ENCODE assay signal across 8 mouse cellular contexts in genomic region chrX:136068020-136068419, GRCm38 (mm10). TPM values are rescaled to one million over a fixed set of nuclear protein-coding genes. Genes with fewer than 3 reads are reported as not detected.
DNase-seq lines count a peak whose midpoint lies in the region; ATAC-seq and TF ChIP-seq lines count a peak whose summit lies in the region.
"Not testable (repeated sequence)": the region's sequence is repeated elsewhere in the genome, so short reads cannot be mapped to it uniquely, and the experiment has no call there.

Gene Bex2, minus strand, starts transcription at chrX:136068236.

- H3K4me2 ChIP-seq in forebrain, embryonic 15.5 days (replicated peaks), result peak within 1 kb of the TSS; percentile 44
- H3K4me2 ChIP-seq in hindbrain, embryonic 13.5 days, result peak within 1 kb of the TSS; percentile 53
- H3K4me2 ChIP-seq in liver, embryonic 14.5 days (ENCODE audit: low read depth), result not testable (repeated sequence)
- peak within 1 kb of the TSS; percentile 32 for H3K4me2 ChIP-seq in neural tube, embryonic 11.5 days (ENCODE audit: low read depth)

- H3K27ac ChIP-seq in forebrain, embryonic 15.5 days (replicated peaks), result peak within 1 kb of the TSS; percentile 87
- peak within 1 kb of the TSS; percentile 89 for H3K27ac ChIP-seq in hindbrain, embryonic 13.5 days
- not testable (repeated sequence) for H3K27ac ChIP-seq in liver, embryonic 14.5 days
- H3K27ac ChIP-seq in neural tube, embryonic 11.5 days (ENCODE audit: low read depth, low read length), result 0 out of 2 replicates have a peak within 1 kb of the TSS, but pooled peaks have one; percentile 27

- DNase-seq in ZHBTc4 (ENCODE audit: low read depth, low spot score), result peak; percentile 30
- DNase-seq in cerebellum, postnatal 25 days, result peak; percentile 37 to 80
- peak; percentile 13 to 15 for DNase-seq in layer of hippocampus, postnatal 10 days (ENCODE audit: low spot score in 2 of 2)
- DNase-seq in liver, embryonic 14.5 days (ENCODE audit: low read depth in 3 of 3, low spot score in 3 of 3); thymus, postnatal 0 days (ENCODE audit: low spot score): not testable (repeated sequence)
- peak; percentile 42 for DNase-seq in neural tube, embryonic 11.5 days (ENCODE audit: low spot score)

- H3K4me1 ChIP-seq in forebrain, embryonic 15.5 days, result peaks cover 11% of the 10 kb centered on the region
- H3K4me1 ChIP-seq in hindbrain, embryonic 13.5 days (replicated peaks); liver, embryonic 14.5 days (replicated peaks; ENCODE audit: control insufficient read depth in 2 of 2, insufficient read depth in 2 of 2, low read length in 1 of 2); neural tube, embryonic 11.5 days (ENCODE audit: control insufficient read depth, insufficient read depth, low read length): not testable (repeated sequence)

- not testable (repeated sequence) for H3K36me3 ChIP-seq in forebrain, embryonic 15.5 days; hindbrain, embryonic 13.5 days; liver, embryonic 14.5 days (replicated peaks; ENCODE audit: control insufficient read depth, insufficient read depth, low read depth); neural tube, embryonic 11.5 days (ENCODE audit: control insufficient read depth, insufficient read depth, low read length)

- 19% methylated on average over 5 of the region's 32 CpGs for WGBS in forebrain, embryonic 15.5 days
- 40% methylated on average over 1 of the region's 32 CpGs for WGBS in hindbrain, embryonic 13.5 days
- no CpG with 5 or more reads among the region's 32 CpGs for WGBS in liver, embryonic 14.5 days (ENCODE audit: insufficient replicate concordance)
- no CpG with 5 or more reads among the region's 32 CpGs for WGBS in neural tube, embryonic 11.5 days

- TF ChIP-seq CTCF in liver, embryonic 14.5 days (IDR thresholded peaks at IDR 0.05; ENCODE audit: low read depth), result not testable (repeated sequence)

- H3K9ac ChIP-seq in forebrain, embryonic 15.5 days (replicated peaks), result peak within 1 kb of the TSS; percentile 54
- peak within 1 kb of the TSS; percentile 73 for H3K9ac ChIP-seq in hindbrain, embryonic 13.5 days
- H3K9ac ChIP-seq in liver, embryonic 14.5 days (replicated peaks), result not testable (repeated sequence)
- H3K9ac ChIP-seq in neural tube, embryonic 11.5 days (ENCODE audit: low read length), result peak within 1 kb of the TSS; percentile 50

- not testable (repeated sequence) for H3K9me3 ChIP-seq in forebrain, embryonic 15.5 days; hindbrain, embryonic 13.5 days; liver, embryonic 14.5 days (ENCODE audit: control insufficient read depth, low read length); neural tube, embryonic 11.5 days (ENCODE audit: control insufficient read depth, low read length)

- H3K4me3 ChIP-seq in forebrain, embryonic 15.5 days, result peak within 1 kb of the TSS; percentile 49
- H3K4me3 ChIP-seq in hindbrain, embryonic 13.5 days, result peak within 1 kb of the TSS; percentile 47
- peak within 1 kb of the TSS; percentile 20 to 48 for H3K4me3 ChIP-seq in liver, embryonic 14.5 days (ENCODE audit: insufficient read depth in 1 of 2, low read depth in 2 of 2, low read length in 2 of 2)
- peak within 1 kb of the TSS; percentile 35 for H3K4me3 ChIP-seq in neural tube, embryonic 11.5 days (ENCODE audit: low read depth, low read length)

- not testable (repeated sequence) for H3K27me3 ChIP-seq in forebrain, embryonic 15.5 days; hindbrain, embryonic 13.5 days; liver, embryonic 14.5 days (ENCODE audit: control insufficient read depth, insufficient read depth, low read length); neural tube, embryonic 11.5 days (ENCODE audit: control insufficient read depth, insufficient read depth, low read length)

- not testable (repeated sequence) for TF ChIP-seq EP300 in liver, embryonic 14.5 days (IDR thresholded peaks at IDR 0.05; ENCODE audit: low read depth)

- ATAC-seq in forebrain, embryonic 15.5 days (replicated peaks), result peak; percentile 97
- peak; percentile 98 for ATAC-seq in hindbrain, embryonic 13.5 days (ENCODE audit: low FRiP score)
- ATAC-seq in liver, embryonic 14.5 days (ENCODE audit: insufficient read depth), result peak; percentile 97
- ATAC-seq in neural tube, embryonic 11.5 days (ENCODE audit: insufficient read depth, low FRiP score, low TSS enrichment), result peak; percentile 97

RNA-seq across cellular contexts. Expression of gene Bex2, which starts in this region (rescaled TPM):
- polyA plus RNA-seq in forebrain, embryonic 15.5 days (2015; fragmentation: Nextera tagmentation; extraction: Ambion mirVana), result 618 and 628 TPM in 2 replicates
- polyA plus RNA-seq in hindbrain, embryonic 13.5 days (2015; fragmentation: Nextera tagmentation; extraction: Ambion mirVana), result 612 and 622 TPM in 2 replicates
- 100 to 1,000 TPM; 405 to 444 TPM for total RNA-seq in layer of hippocampus, postnatal 10 days (2021)
- 57.1 and 93.6 TPM in 2 replicates for polyA plus RNA-seq in liver, embryonic 14.5 days (2012; rRNA removed)
- 127 and 138 TPM in 2 replicates for polyA plus RNA-seq in liver, embryonic 14.5 days (2014; fragmentation: Nextera tagmentation; extraction: Ambion mirVana)
- polyA plus RNA-seq in neural tube, embryonic 11.5 days (2014; fragmentation: Nextera tagmentation; extraction: Ambion mirVana), result 273 and 298 TPM in 2 replicates
- polyA plus RNA-seq in thymus, postnatal 0 days (2015; fragmentation: Nextera tagmentation; extraction: Ambion mirVana), result 29.3 and 31.8 TPM in 2 replicates
